Mouse (Mus musculus) brown adipose tissue, adult 24 weeks (tissue): ENCODE measurements around the gene B3galt4. TPM values are rescaled to one million over a fixed set of nuclear protein-coding genes. Genes with fewer than 3 reads are reported as not detected.

ENCODE experiments used
- H3K27ac ChIP-seq: fragments of 200-500 bp; replicated peaks from 2 replicates; pipeline ENCODE4 v1.5.1; 2012; ENCODE audit warnings: low read depth, mild to moderate bottlenecking, low read length
- H3K4me1 ChIP-seq: fragments of 200-500 bp; 2 replicates; pipeline ENCODE4 v1.6.1; 2012; ENCODE audit warnings: low read length, mixed read lengths; ENCODE audit not compliant: control insufficient read depth, insufficient read depth, insufficient read length
- H3K4me3 ChIP-seq: fragments of 200-500 bp; 2 replicates; pipeline ENCODE4 v1.5.1; 2012; ENCODE audit warnings: low read depth, mild to moderate bottlenecking, low read length, moderate library complexity; ENCODE audit not compliant: insufficient read depth
- polyA plus RNA-seq: library from polyadenylated mRNA; stranded (reverse); fragments of >200 nt; gene quantifications from 2 replicates; pipeline ENCODE4 v1.2.4, GENCODE M21; 2012; ENCODE audit not compliant: missing spikeins, insufficient read depth, insufficient read length

The B3galt4 gene
- polyA plus RNA-seq, 1 experiment, result 2.4 TPM

- peak overlapping the region; percentile 82 for H3K27ac ChIP-seq
- peaks cover 22% of the 10 kb centered on the region for H3K4me1 ChIP-seq
- H3K4me3 ChIP-seq, result peak overlapping the region; percentile 76
These were observed 27.3 kb upstream of the B3galt4 start for GRCm38 (mm10) chr17:33978631-33979031.

GRCm38 (mm10) chr17:33977861-33978557, 26.7 kb upstream of the B3galt4 start:
- H3K4me3 ChIP-seq, result peak overlapping the region; percentile 76
- peaks cover 22% of the 10 kb centered on the region for H3K4me1 ChIP-seq
- peak overlapping the region; percentile 69 for H3K27ac ChIP-seq

GRCm38 (mm10) chr17:33973572-33973971, 22.3 kb upstream of the B3galt4 start:
- Histone ChIP-seq H3K4me3 (no peak overlapping the region), H3K4me1 (peaks cover 3% of the 10 kb centered on the region; the same call in 1 of the 2 replicates), H3K27ac (no peak overlapping the region)

GRCm38 (mm10) chr17:33972691-33973090, 21.4 kb upstream of the B3galt4 start:
- Histone ChIP-seq H3K4me3 (no peak overlapping the region), H3K4me1 (peaks cover 2% of the 10 kb centered on the region; the same call in 1 of the 2 replicates), H3K27ac (no peak overlapping the region)

- H3K27ac ChIP-seq, result no peak overlapping the region
- no peak overlapping the region for H3K4me3 ChIP-seq
- no peaks in the 10 kb centered on the region for H3K4me1 ChIP-seq
These were observed 18.1 kb upstream of the B3galt4 start for GRCm38 (mm10) chr17:33969394-33969793.

GRCm38 (mm10) chr17:33968927-33969326, 17.6 kb upstream of the B3galt4 start:
- Histone ChIP-seq H3K4me3 (no peak overlapping the region), H3K4me1 (no peaks in the 10 kb centered on the region), H3K27ac (no peak overlapping the region)

GRCm38 (mm10) chr17:33968489-33968888, 17.2 kb upstream of the B3galt4 start:
- H3K4me3 ChIP-seq, result no peak overlapping the region
- no peak overlapping the region for H3K27ac ChIP-seq
- no peaks in the 10 kb centered on the region for H3K4me1 ChIP-seq

- H3K4me1 ChIP-seq, result no peaks in the 10 kb centered on the region
- H3K4me3 ChIP-seq, result no peak overlapping the region
- H3K27ac ChIP-seq, result no peak overlapping the region
These were observed 14.7 kb upstream of the B3galt4 start for GRCm38 (mm10) chr17:33965846-33966550.

- no peak overlapping the region for H3K27ac ChIP-seq
- no peaks in the 10 kb centered on the region for H3K4me1 ChIP-seq
- H3K4me3 ChIP-seq, result no peak overlapping the region
These were observed 14.0 kb upstream of the B3galt4 start for GRCm38 (mm10) chr17:33965082-33965845.

- H3K4me1 ChIP-seq, result no peaks in the 10 kb centered on the region
- H3K4me3 ChIP-seq, result no peak overlapping the region
- no peak overlapping the region for H3K27ac ChIP-seq
These were observed 11.6 kb upstream of the B3galt4 start for GRCm38 (mm10) chr17:33962876-33963275.

GRCm38 (mm10) chr17:33959948-33960347, 8.7 kb upstream of the B3galt4 start:
- H3K4me3 ChIP-seq, result no peak overlapping the region
- H3K4me1 ChIP-seq, result no peaks in the 10 kb centered on the region
- no peak overlapping the region for H3K27ac ChIP-seq

GRCm38 (mm10) chr17:33959135-33959534, 7.8 kb upstream of the B3galt4 start:
- Histone ChIP-seq H3K4me1 (no peaks in the 10 kb centered on the region), H3K4me3 (no peak overlapping the region), H3K27ac (no peak overlapping the region)

- Histone ChIP-seq H3K4me1 (no peaks in the 10 kb centered on the region), H3K4me3 (no peak overlapping the region), H3K27ac (no peak overlapping the region)
These were observed 7.2 kb upstream of the B3galt4 start for GRCm38 (mm10) chr17:33958451-33958850.

- Histone ChIP-seq H3K27ac (no peak overlapping the region), H3K4me3 (no peak overlapping the region), H3K4me1 (no peaks in the 10 kb centered on the region)
These were observed 6.2 kb upstream of the B3galt4 start for GRCm38 (mm10) chr17:33957493-33957892.

- Histone ChIP-seq H3K4me3 (peak overlapping the region; percentile 87), H3K27ac (peak overlapping the region; percentile 99), H3K4me1 (no peaks in the 10 kb centered on the region)
These were observed 5.0 kb upstream of the B3galt4 start for GRCm38 (mm10) chr17:33956336-33956735.
